Mouse (Mus musculus): ENCODE measurements around the gene Lpin2. TPM values are rescaled to one million over a fixed set of nuclear protein-coding genes. Genes with fewer than 3 reads are reported as not detected.

Lpin2 gene
- polyA plus RNA-seq, 1 experiment from 2014 or later, result 45.6 TPM

DNA sequence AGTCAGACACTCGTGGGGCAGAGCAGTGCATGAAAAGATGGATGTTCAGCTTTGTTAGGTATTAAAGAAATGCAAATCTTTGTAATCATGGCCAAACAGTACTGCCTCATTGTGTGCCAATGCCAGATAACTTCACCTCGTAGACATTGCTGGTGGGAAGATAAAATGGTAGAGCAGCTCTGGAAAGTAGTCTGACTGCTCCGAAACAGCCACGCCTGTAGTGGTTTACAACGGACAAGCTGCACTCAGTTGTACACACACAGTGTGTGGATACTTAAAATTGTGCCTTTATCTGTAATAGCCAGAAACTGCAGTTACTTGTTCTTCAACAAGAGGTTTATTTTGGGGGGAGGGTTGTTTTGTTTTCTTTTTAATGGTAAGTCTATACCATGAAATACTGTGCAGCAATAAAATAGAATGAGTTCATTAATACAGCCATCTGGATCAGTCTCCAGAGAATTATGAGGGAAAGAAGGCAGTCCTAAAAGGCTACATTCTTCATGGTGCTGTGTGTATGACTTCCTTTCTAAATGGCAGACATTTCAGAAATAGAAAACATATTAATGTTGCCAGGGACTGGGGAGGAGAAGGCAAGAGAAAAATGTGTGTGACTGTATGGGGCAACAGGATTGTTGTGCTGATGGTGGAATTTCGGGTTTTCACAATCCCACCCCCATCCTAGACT, 29.7 kb downstream of the Lpin2 start:
- 64% methylated on average over 6 of the region's 6 CpGs for WGBS
- no peak overlapping the region for H3K9ac ChIP-seq (ENCODE audit: low read depth, low read length)
- H3K9me3 ChIP-seq (replicated peaks; ENCODE audit: low read length), result no peaks in the 10 kb centered on the region
- no peak for TF ChIP-seq CTCF (IDR thresholded peaks at IDR 0.05; ENCODE audit: low read depth)
- no peak overlapping the region for H3K4me2 ChIP-seq (ENCODE audit: low read length)
- H3K27me3 ChIP-seq (ENCODE audit: insufficient read depth, low read length), result no peaks in the 10 kb centered on the region
- H3K36me3 ChIP-seq (ENCODE audit: insufficient read depth, low read length), result no peaks in the 10 kb centered on the region
- DNase-seq (ENCODE audit: low spot score), result peak; percentile 57
- no peak overlapping the region for H3K27ac ChIP-seq
- no peak overlapping the region for H3K4me3 ChIP-seq (replicated peaks; ENCODE audit: low read depth, low read length)
- ATAC-seq (replicated peaks; ENCODE audit: low FRiP score, low read depth), result no peak
- no peaks in the 10 kb centered on the region for H3K4me1 ChIP-seq (replicated peaks; ENCODE audit: insufficient read depth, low read length)

DNA sequence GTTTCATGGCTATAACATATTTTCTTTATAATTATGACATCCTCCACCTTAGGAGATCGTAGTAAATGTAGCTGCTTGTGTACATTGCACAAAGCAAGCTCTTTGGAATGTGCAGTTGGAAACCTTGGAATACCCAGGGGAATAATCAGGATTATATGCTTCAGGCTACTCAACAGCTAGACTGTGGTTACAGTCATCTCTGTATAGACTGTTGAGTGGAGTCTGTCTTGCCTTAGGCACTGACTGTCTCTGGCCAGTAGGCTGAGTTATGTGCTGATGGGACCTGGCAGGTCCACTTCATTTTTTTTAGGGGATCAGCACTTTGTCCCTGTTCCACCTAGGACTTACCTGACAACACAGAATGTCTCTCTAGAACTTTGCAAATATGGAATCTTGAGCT, 31.3 kb downstream of the Lpin2 start:
- TF ChIP-seq CTCF (IDR thresholded peaks at IDR 0.05; ENCODE audit: low read depth), result no peak
- H3K9ac ChIP-seq (ENCODE audit: low read depth, low read length), result no peak overlapping the region
- no peak overlapping the region for H3K27ac ChIP-seq
- no peaks in the 10 kb centered on the region for H3K4me1 ChIP-seq (replicated peaks; ENCODE audit: insufficient read depth, low read length)
- H3K4me2 ChIP-seq (ENCODE audit: low read length), result no peak overlapping the region
- DNase-seq (ENCODE audit: low spot score), result no peak
- 58% methylated on average over 1 of the region's 1 CpGs for WGBS
- no peaks in the 10 kb centered on the region for H3K9me3 ChIP-seq (replicated peaks; ENCODE audit: low read length)
- no peaks in the 10 kb centered on the region for H3K36me3 ChIP-seq (ENCODE audit: insufficient read depth, low read length)
- H3K27me3 ChIP-seq (ENCODE audit: insufficient read depth, low read length), result no peaks in the 10 kb centered on the region
- no peak for ATAC-seq (replicated peaks; ENCODE audit: low FRiP score, low read depth)
- no peak overlapping the region for H3K4me3 ChIP-seq (replicated peaks; ENCODE audit: low read depth, low read length)

DNA sequence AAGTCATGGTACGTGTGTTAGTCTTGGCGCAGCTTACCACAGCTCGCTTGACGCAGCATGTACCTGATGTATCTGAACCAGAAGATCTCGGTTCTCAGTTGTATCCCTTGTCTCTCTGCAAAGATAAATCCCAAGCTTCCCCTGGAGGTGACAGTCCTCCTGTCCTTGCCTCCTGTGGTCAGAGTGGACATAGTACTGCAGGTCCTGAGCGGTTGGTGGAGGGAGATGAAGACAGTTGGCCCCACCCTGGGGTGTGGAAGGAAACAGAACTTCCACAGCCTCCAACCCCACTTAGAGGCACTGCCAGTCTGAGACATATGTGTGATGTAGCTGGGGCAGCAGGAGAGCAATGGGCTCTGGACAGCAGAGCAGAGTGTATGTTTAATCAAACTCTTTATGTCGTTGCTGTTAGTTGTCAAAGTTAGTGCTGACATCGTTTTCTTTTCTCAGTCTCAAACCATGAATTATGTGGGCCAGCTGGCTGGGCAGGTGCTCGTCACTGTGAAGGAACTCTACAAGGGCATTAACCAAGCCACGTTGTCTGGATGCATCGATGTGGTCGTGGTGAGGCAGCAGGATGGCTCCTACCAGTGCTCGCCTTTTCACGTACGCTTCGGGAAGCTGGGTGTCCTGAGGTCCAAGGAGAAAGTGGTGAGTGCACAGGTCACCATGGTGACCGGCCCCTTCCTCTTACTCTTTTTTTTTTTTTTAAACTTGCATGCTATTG, 32.3 kb downstream of the Lpin2 start:
- H3K27me3 ChIP-seq (ENCODE audit: insufficient read depth, low read length), result no peaks in the 10 kb centered on the region
- H3K9ac ChIP-seq (ENCODE audit: low read depth, low read length), result no peak overlapping the region
- no peak overlapping the region for H3K4me3 ChIP-seq (replicated peaks; ENCODE audit: low read depth, low read length)
- no peaks in the 10 kb centered on the region for H3K36me3 ChIP-seq (ENCODE audit: insufficient read depth, low read length)
- no peaks in the 10 kb centered on the region for H3K4me1 ChIP-seq (replicated peaks; ENCODE audit: insufficient read depth, low read length)
- DNase-seq (ENCODE audit: low spot score) (no peak), ATAC-seq (replicated peaks; ENCODE audit: low FRiP score, low read depth) (no peak)
- H3K4me2 ChIP-seq (ENCODE audit: low read length), result no peak overlapping the region
- H3K9me3 ChIP-seq (replicated peaks; ENCODE audit: low read length), result no peaks in the 10 kb centered on the region
- 66% methylated on average over 17 of the region's 17 CpGs for WGBS
- no peak overlapping the region for H3K27ac ChIP-seq
- no peak for TF ChIP-seq CTCF (IDR thresholded peaks at IDR 0.05; ENCODE audit: low read depth)

DNA sequence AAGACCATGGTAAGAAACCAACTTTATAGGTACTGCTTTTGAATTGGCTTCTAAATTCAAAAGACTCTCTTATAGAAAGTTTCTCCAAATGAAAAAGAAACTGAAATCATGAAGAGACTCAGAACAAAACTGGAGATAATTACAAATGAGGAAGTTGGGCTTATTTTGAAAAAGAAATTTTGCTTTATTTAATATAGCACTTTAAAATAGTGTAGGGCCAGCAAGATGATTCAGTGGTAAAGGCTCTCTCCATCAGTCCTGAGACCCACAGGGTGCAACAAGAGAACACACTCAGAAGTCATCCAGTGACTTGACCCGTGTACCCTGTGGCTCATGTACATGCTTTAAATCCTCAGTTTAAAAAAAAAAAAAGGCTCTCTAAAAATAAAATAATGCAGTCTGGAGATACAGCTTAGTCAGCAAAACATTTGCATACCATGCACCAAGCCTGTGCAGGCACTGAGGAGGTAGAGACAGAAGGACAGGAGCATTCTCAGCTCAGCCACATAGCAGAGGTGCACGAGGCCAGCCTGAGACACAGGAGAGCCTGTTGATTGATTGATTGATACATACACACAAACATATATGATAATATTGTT, 33.0 kb downstream of the Lpin2 start:
- no peaks in the 10 kb centered on the region for H3K9me3 ChIP-seq (replicated peaks; ENCODE audit: low read length)
- H3K4me2 ChIP-seq (ENCODE audit: low read length), result no peak overlapping the region
- no peak for DNase-seq (ENCODE audit: low spot score)
- no peak for ATAC-seq (replicated peaks; ENCODE audit: low FRiP score, low read depth)
- H3K27ac ChIP-seq, result no peak overlapping the region
- 50% methylated on average over 2 of the region's 2 CpGs for WGBS
- H3K36me3 ChIP-seq (ENCODE audit: insufficient read depth, low read length), result no peaks in the 10 kb centered on the region
- H3K4me1 ChIP-seq (replicated peaks; ENCODE audit: insufficient read depth, low read length), result no peaks in the 10 kb centered on the region
- no peak overlapping the region for H3K4me3 ChIP-seq (replicated peaks; ENCODE audit: low read depth, low read length)
- no peaks in the 10 kb centered on the region for H3K27me3 ChIP-seq (ENCODE audit: insufficient read depth, low read length)
- no peak overlapping the region for H3K9ac ChIP-seq (ENCODE audit: low read depth, low read length)
- TF ChIP-seq CTCF (IDR thresholded peaks at IDR 0.05; ENCODE audit: low read depth), result no peak

DNA sequence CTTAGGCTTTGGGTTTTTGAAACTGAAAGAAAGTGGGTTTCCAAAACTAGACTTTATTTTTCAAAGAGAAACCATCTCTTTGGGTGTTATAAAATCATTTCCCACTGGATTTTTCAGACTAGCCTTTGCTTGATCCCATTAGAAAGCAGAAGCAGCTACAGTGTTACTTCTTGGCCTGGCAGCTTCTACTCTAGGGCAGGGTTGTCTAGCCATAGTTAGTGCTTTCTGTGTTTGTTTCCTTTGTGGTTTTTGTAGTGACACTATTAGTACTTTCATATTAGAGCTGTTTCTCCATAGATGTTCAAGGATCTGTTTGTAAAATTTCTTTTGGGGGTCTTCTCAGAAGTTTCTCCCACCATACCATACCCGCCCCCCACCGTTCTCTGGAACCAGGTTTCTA, 33.9 kb downstream of the Lpin2 start:
- Histone ChIP-seq H3K4me3 (replicated peaks; ENCODE audit: low read depth, low read length) (no peak overlapping the region), H3K27me3 (ENCODE audit: insufficient read depth, low read length) (no peaks in the 10 kb centered on the region), H3K9ac (ENCODE audit: low read depth, low read length) (no peak overlapping the region), H3K9me3 (replicated peaks; ENCODE audit: low read length) (no peaks in the 10 kb centered on the region), H3K27ac (no peak overlapping the region), H3K36me3 (ENCODE audit: insufficient read depth, low read length) (peaks cover 4% of the 10 kb centered on the region; the same call in 1 of the 2 replicates), H3K4me1 (replicated peaks; ENCODE audit: insufficient read depth, low read length) (no peaks in the 10 kb centered on the region), H3K4me2 (ENCODE audit: low read length) (no peak overlapping the region)
- 65% methylated on average over 2 of the region's 2 CpGs for WGBS
- DNase-seq (ENCODE audit: low spot score), result no peak
- no peak for TF ChIP-seq CTCF (IDR thresholded peaks at IDR 0.05; ENCODE audit: low read depth)
- ATAC-seq (replicated peaks; ENCODE audit: low FRiP score, low read depth), result no peak

DNA sequence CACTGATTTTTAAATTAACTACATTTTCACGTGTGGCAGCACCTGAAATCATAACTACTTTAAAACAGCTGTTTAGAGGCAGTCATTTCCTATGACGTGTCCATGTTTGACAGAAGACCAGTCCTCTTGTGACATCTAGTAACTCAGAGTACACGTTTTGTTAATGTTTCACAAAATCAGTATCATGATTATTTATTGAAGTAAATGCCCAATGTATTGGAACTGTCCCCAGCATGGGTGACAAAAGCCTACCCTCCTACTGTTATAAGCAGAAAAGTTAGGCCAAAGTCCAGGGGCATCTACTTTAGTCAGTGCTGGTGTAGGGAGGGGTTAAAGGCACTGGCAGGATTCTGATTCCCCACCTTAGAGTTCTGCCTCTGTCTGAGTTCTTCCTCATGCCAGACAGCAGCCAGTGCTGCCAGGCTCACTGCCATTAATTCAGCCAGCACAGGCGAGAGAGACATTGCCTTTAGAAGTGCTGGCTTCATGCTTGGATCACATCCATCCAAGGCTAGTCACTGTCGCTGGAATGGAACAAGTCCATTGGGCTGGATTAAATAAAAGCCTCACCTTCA, 34.8 kb downstream of the Lpin2 start:
- TF ChIP-seq CTCF (IDR thresholded peaks at IDR 0.05; ENCODE audit: low read depth), result no peak
- no peak for DNase-seq (ENCODE audit: low spot score)
- Histone ChIP-seq H3K4me2 (ENCODE audit: low read length) (no peak overlapping the region), H3K4me3 (replicated peaks; ENCODE audit: low read depth, low read length) (no peak overlapping the region), H3K9ac (ENCODE audit: low read depth, low read length) (no peak overlapping the region), H3K4me1 (replicated peaks; ENCODE audit: insufficient read depth, low read length) (no peaks in the 10 kb centered on the region), H3K27me3 (ENCODE audit: insufficient read depth, low read length) (no peaks in the 10 kb centered on the region), H3K27ac (no peak overlapping the region), H3K9me3 (replicated peaks; ENCODE audit: low read length) (no peaks in the 10 kb centered on the region), H3K36me3 (ENCODE audit: insufficient read depth, low read length) (peaks cover 4% of the 10 kb centered on the region; the same call in 1 of the 2 replicates)
- WGBS, result 84% methylated on average over 5 of the region's 5 CpGs
- no peak for ATAC-seq (replicated peaks; ENCODE audit: low FRiP score, low read depth)
